Mouse (Mus musculus) cortical plate, adult 2 months (tissue): Measurements from ENCODE around the gene Hist1h2ad. TPM values are rescaled to one million over a fixed set of nuclear protein-coding genes. Genes with fewer than 3 reads are reported as not detected.

ENCODE experiments used
- H3K27ac ChIP-seq: fragments of 200-500 bp; 2 replicates; pipeline ENCODE4 v1.5.1; 2012; ENCODE audit warnings: low read length, control low read depth, inconsistent platforms; ENCODE audit not compliant: insufficient read depth
- H3K4me1 ChIP-seq: fragments of 200-500 bp; 2 replicates; pipeline ENCODE4 v1.6.1; 2011; ENCODE audit warnings: low read length; ENCODE audit not compliant: control insufficient read depth, insufficient read depth
- H3K4me3 ChIP-seq: fragments of 200-500 bp; 2 replicates; pipeline ENCODE4 v1.5.1; 2011; ENCODE audit warnings: mild to moderate bottlenecking, low read length, control low read depth; ENCODE audit not compliant: insufficient read depth
- CTCF ChIP-seq: fragments of 200-500 bp; IDR thresholded peaks from 2 replicates; pipeline ENCODE4 v1.5.1; 2011; ENCODE audit warnings: mild to moderate bottlenecking, control low read depth, low read length; ENCODE audit not compliant: insufficient read depth; ENCODE audit errors: extremely low read depth
- POLR2A ChIP-seq: fragments of 200-500 bp; IDR thresholded peaks from 2 replicates; pipeline ENCODE4 v1.6.1; 2011; ENCODE audit warnings: mild to moderate bottlenecking, low read length, control low read depth; ENCODE audit not compliant: insufficient read depth; ENCODE audit errors: extremely low read depth
- polyA plus RNA-seq: library from polyadenylated mRNA; depleted of rRNA; stranded (reverse); fragments of >200 nt; gene quantifications from 2 replicates; pipeline ENCODE4 v1.2.3, GENCODE M21; 2012

The Hist1h2ad gene
- polyA plus RNA-seq, 1 experiment, result 0.92 TPM

GRCm38 (mm10) chr13:23595622-23596372 lies 21.6 kb downstream of the Hist1h2ad start:
- Histone ChIP-seq H3K27ac (no peak overlapping the region), H3K4me3 (no peak overlapping the region), H3K4me1 (no peaks in the 10 kb centered on the region)
- TF ChIP-seq POLR2A, result no peak
- no peak for TF ChIP-seq CTCF

- no peaks in the 10 kb centered on the region for H3K4me1 ChIP-seq
- TF ChIP-seq POLR2A (no peak), CTCF (peak; percentile 67)
- no peak overlapping the region for H3K27ac ChIP-seq
- no peak overlapping the region for H3K4me3 ChIP-seq
Observed at GRCm38 (mm10) chr13:23597957-23598356, 23.8 kb downstream of the Hist1h2ad start.

- Histone ChIP-seq H3K4me3 (no peak overlapping the region), H3K4me1 (no peaks in the 10 kb centered on the region), H3K27ac (no peak overlapping the region)
- TF ChIP-seq POLR2A, result no peak
- no peak for TF ChIP-seq CTCF
Observed at GRCm38 (mm10) chr13:23603182-23603699, 29.1 kb downstream of the Hist1h2ad start.

- TF ChIP-seq CTCF, result no peak
- Histone ChIP-seq H3K4me3 (no peak overlapping the region), H3K4me1 (no peaks in the 10 kb centered on the region), H3K27ac (no peak overlapping the region)
Observed at GRCm38 (mm10) chr13:23604452-23604851, 30.3 kb downstream of the Hist1h2ad start.

GRCm38 (mm10) chr13:23605052-23605451 lies 30.9 kb downstream of the Hist1h2ad start:
- TF ChIP-seq POLR2A (no peak), CTCF (no peak)
- no peaks in the 10 kb centered on the region for H3K4me1 ChIP-seq
- H3K4me3 ChIP-seq, result no peak overlapping the region
- no peak overlapping the region for H3K27ac ChIP-seq

GRCm38 (mm10) chr13:23609209-23609608 lies 35.0 kb downstream of the Hist1h2ad start:
- Histone ChIP-seq H3K4me1 (no peaks in the 10 kb centered on the region), H3K27ac (no peak overlapping the region), H3K4me3 (no peak overlapping the region)
- TF ChIP-seq POLR2A (no peak), CTCF (no peak)

- Histone ChIP-seq H3K4me3 (no peak overlapping the region), H3K4me1 (no peaks in the 10 kb centered on the region), H3K27ac (no peak overlapping the region)
- TF ChIP-seq CTCF (no peak), POLR2A (no peak)
Observed at GRCm38 (mm10) chr13:23609844-23610243, 35.7 kb downstream of the Hist1h2ad start.

- Histone ChIP-seq H3K27ac (no peak overlapping the region), H3K4me3 (no peak overlapping the region), H3K4me1 (no peaks in the 10 kb centered on the region)
- TF ChIP-seq CTCF (no peak), POLR2A (no peak)
Observed at GRCm38 (mm10) chr13:23610393-23610792, 36.2 kb downstream of the Hist1h2ad start.

GRCm38 (mm10) chr13:23611638-23612037 lies 37.5 kb downstream of the Hist1h2ad start:
- TF ChIP-seq CTCF, result no peak
- no peak for TF ChIP-seq POLR2A
- Histone ChIP-seq H3K27ac (no peak overlapping the region), H3K4me1 (no peaks in the 10 kb centered on the region), H3K4me3 (no peak overlapping the region)

- TF ChIP-seq POLR2A, result no peak
- no peak for TF ChIP-seq CTCF
- peaks cover 2% of the 10 kb centered on the region for H3K4me1 ChIP-seq
- H3K27ac ChIP-seq, result peak overlapping the region; percentile 95
- H3K4me3 ChIP-seq, result peak overlapping the region; percentile 54
Observed at GRCm38 (mm10) chr13:23620056-23620732, 46.0 kb downstream of the Hist1h2ad start.
